Mouse (Mus musculus): ENCODE data around the gene Tmem174.
A peak's percentile ranks its signal among the peaks of the same experiment; 100 is the strongest.

Tmem174 gene

GRCm38 (mm10) chr13:98637145-98637544 is at the start of gene Tmem174:
Gene Tmem174, minus strand, starts transcription at chr13:98637410.
- no peak for DNase-seq (ENCODE audit: low spot score)

DNA sequence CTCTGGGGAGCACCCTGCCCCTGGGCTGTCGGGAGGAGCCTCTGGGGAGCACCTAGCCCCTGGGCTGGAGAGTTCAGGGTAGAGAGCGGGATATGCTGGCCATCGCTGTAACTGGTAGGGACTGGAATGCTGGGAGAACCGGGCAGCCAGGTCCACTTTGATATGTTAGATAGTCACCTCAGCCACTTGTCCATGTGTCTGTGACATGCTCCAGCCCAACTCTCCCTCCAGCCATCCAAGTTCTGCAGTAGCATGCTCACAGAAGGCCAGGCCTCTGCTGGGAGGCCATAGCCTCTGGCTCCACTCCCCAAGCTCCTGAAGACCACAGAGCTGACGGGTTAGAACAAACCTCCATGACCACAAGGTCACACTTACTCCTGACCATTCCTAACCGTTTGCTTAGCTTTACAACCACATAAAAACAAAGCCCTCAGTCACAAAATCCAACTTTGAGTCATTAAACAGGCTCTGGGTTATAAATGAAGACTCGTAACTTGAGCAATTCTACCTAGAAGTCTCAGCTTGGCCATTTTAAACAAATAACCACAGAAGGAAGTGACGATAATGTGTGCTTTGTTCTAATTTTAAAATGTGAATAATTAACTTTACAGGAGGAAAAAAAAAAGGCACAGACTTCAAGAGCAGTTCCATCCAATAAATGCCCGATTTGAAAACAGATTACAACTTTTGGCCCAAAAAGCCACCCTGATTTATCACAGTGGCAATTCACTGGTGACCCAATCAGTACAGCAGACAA is 47.1 kb upstream of the Tmem174 start:
- no peak for DNase-seq (ENCODE audit: low spot score)

DNA sequence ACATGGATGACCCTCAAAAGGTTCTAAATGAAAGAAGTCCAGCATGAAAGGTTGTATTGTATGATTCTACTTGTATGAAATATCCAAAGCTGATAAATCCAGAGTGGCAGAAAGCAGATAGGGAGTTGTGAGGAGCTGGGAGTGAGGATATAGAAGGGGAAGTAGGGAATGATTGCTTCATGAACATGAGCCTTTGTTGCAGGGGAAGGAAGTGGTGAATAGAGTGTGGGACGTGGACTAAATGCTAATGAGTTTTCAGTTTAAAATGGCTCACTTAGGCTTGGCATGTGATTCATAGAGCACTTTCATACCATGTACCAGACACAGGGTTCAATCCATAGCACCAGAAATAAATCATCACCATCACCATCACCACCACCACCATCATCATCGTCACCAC is 46.2 kb upstream of the Tmem174 start:
- DNase-seq (ENCODE audit: low spot score): no peak

- DNase-seq (ENCODE audit: low spot score): no peak
Observed at GRCm38 (mm10) chr13:98680470-98681060, 43.4 kb upstream of the Tmem174 start.

DNA sequence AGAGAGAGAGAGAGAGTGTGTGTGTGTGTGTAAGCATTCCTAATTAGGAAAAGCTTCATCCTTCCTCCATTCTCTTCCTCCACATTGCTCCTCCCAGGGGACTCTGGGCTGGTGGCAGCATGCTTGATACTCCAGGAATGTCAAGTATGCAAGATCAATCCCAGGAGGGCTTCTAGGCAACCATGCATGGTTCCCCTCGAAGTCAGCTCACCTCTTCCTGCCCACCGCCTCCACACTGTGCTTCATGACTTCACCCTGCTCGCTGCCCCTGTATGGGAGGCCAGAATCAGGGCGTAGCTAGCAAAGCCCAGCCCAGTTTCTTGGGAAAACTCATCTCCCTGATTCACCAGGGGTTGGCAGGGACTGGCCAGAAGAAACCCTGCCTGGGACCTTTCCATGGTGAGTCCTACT is 42.4 kb upstream of the Tmem174 start:
- no peak for DNase-seq (ENCODE audit: low spot score)

- DNase-seq (ENCODE audit: low spot score): no peak
Observed at GRCm38 (mm10) chr13:98679230-98679629, 42.0 kb upstream of the Tmem174 start.

DNA sequence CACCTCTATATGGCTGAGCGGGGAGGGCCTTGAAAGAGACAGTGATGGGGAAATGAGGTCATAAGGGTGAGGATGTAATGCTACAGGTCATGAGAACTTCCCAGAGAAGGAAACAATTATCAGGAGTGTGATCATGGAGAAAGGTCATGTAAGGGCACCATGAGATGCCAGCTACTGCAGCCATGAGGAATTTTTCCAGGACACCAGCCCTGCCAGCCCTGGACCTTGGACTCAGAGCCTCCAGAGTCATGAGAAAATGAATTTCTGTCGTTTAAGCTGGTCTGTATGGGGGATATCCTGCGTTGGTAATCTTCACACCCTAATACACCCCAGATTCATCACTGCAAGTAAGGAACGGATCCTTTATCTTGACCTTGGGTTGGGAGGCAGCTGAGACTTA is 36.7 kb upstream of the Tmem174 start:
- DNase-seq (ENCODE audit: low spot score): no peak

DNA sequence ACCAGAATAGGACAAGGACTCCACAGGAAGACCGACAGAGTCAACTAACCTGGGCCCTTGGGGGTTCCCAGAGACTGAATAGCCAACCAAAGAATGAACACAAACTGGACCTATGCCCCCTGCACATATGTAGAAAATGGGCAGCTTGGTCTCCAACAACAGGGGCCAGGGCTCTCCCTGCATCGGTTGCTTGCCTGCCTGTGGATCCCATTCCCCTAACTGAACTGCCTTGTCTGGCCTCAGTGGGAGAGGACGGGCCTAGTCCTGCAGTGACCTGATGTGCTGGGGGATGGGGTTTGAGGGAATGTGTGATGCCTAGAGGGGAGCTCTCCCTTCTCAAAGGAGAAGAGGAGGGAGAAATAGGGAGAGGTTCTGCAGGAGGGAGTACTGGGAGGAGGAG is 32.1 kb upstream of the Tmem174 start:
- DNase-seq (ENCODE audit: low spot score): no peak

DNA sequence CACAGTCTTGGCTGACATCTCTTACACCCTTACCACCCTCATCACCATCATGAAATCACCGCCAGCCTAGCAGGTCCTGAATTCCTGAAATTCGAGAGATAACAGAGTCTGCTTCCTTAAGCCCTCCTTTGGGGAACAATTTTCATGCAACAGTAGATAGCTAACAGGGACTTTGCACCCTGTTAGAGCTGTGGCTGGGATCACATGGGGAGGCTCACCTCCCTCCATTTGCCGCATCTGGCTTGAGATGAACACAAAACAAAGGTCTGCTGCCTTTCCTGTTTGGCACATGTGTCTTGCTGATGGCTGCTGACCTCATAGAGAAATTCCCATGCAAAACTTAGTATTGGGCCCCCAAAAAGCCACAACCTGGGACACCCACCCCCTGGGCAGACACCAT is 30.1 kb upstream of the Tmem174 start:
- no peak for DNase-seq (ENCODE audit: low spot score)

DNA sequence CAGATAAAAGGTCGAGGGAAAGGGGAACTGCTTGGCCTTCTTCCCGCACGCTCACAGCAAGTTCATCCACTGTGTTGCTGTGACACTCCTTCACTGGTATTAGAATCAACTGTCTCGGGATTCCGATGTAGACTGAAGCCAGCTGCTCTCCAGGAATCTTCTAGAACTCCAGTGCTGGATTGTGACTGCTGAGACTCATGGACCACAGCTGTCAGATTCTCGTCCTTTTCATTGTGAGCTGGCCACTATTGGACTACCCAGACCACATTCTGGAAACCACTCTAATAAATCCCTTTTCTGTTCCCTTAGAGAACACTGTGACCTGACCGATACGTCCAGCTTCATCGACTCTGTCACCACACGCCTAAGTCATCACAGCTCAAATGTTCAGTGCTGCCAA is 28.0 kb upstream of the Tmem174 start:
- DNase-seq (ENCODE audit: low spot score): no peak

GRCm38 (mm10) chr13:98662173-98662675 is 25.0 kb upstream of the Tmem174 start:
- DNase-seq (ENCODE audit: low spot score): no peak

DNA sequence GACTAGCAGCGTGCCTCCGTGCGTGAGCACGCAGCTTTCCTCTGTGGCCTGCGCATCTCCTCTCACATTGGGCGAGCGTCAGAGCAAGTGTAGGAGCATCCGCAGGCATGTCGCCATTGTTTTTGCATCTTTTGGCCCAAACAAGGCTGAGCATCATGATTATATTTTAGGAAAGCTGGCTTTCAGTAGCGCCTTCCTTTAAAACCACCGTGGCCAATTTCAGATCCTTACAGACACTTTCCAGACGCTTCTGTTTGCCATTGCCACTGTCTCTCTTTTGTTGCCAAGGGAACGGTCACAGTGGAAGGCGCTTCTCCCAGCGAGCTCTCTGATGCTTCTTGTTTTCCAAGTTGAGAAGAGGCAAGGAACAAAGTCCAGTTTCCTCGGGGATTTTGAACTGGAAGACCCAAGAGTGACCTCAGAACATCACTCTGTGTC is 18.8 kb upstream of the Tmem174 start:
- DNase-seq (ENCODE audit: low spot score): no peak

GRCm38 (mm10) chr13:98655346-98655745 is 18.1 kb upstream of the Tmem174 start:
- no peak for DNase-seq (ENCODE audit: low spot score)

DNA sequence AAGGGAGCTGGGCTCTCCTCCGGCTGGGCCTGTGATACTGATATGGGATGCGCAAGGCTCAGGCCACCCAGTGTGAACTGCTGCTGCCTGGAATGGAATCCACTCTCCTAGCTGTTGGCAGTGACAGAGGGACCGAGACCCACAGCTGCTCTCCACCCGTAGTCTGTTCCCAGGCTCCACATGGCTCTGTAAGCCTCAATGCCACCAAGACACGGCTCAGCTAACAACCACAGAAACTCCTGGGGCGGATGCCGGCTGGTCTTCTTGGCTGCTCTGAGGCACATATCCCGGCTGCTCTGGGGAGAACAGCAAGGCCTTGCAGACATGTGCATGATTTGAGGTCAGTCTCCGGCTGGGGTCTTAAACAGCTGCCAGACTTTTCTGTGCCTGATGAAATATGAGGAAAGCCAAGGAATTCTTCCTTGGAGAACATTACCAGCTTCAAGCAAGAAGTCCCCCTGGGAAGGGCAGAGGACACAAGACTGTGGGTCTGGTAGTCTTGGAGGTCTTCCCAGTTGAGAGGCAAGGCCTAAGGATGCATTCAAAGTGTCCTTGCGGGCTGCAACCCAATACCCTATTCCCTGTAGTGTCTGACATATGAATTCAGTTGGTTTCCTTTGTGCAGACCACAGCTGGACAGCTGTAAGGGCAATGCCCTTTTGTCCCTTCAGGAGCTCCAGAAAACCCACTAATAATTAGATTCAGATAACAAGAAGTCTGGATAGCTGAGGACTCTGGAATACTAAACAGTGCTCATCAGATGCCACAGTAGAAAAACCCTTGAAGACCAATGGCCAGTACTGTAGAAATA is 17.1 kb upstream of the Tmem174 start:
- no peak for DNase-seq (ENCODE audit: low spot score)

DNA sequence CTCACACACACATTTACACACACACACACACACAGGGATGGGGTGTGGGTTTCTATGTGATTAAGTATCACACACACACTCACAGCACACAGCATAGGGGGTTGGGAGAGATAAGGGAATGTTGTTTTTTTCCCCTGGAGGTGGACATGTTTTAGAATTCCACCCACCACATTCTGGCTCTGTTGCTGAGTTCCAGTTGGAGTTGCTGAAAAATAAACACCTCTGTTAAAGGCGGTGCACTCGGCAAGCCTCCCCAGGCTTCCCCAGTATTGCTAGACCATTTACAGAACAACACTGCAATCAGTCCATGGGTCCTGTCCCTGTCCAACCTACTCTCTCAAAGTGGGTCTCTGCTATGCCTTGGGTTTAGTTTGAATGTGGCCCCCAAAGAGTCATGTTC is 15.0 kb upstream of the Tmem174 start:
- DNase-seq (ENCODE audit: low spot score): no peak

DNA sequence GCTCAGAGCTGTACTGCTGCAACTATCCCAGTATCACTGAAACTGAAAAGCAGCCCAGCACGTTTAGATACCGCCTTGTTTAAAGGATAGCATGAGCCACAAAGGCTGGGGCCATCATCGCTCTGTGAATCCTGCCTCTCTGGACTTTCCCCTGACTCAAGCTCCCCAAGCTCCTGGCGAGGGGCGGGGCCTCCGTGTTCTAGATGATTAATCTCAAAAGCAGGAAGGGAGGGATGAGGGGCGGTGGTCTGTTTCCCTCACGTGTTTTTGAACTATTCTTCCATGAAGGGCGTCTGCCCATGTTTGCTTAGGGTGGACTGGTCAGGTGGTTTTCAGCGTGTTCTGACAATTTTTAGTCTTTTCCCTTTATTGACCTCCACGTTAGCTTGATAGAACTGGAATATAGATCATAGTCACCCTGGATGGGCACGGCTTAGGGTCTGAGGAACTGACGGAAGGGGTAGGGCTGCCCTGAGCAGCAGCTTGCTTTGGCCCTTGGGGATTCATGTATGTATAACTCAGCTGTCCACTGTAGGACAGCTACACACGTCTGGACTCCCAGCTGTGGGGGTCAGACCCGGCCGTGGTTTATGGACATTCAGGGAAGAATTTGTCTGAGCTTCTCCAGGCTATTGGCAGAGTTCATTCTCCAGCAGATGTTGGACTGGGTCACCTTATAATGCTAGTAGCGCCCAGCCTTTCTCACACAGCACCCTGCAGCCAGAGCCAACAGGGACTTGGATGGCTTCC is 14.2 kb upstream of the Tmem174 start:
- DNase-seq (ENCODE audit: low spot score): no peak

- no peak for DNase-seq (ENCODE audit: low spot score)
Observed at GRCm38 (mm10) chr13:98647775-98648568, 10.8 kb upstream of the Tmem174 start.

DNA sequence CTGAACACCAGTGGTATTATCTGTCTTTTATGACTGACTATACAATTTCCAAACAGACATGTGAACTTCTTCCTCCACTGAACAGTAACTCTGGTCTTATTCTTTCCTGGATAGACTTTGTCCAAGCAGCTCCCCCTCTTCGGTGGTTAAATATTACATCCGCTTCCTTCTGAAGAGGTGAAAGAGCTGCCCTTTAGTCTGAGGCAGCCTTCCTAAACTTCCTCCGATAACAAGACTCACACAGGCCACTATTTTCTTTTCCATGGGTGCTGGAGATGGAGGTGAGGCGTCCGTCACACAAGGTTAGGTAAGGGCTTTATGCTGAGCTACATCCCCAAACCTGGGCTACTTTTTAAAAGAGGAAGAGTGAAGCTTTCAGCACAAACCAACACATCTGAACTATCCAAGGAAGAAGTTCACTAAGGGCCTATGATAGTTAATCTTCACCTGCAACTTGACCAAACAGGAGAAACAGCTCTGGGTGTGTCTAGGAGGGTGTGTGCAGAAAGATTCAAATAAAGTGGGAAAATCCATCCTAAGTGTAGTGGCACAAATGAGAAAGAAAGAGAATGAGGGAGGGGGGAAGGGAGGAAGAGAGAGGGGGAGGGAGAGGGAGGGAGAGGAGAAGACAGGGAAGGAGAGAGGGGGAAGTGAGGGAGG is 1.4 kb upstream of the Tmem174 start:
- DNase-seq (ENCODE audit: low spot score): no peak

DNA sequence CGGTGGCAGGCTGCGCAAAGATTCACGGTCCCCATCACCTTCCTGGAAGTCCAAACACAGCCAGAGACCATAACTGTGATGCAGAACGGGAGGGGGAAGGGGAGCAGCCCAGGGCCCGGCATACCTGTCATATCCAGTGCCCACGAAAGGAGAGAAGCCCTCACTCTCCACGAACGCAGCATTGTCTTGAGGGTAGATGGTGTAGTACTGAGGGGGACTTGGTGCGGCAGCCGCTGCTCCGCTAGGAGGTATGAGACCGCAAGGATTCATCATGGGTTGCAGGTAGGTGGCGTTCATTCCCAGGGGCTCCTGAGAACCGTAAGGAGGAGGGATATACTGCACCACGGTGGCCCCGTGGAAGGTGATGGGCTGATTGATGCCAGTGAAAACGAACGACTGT is 639 bp downstream of the Tmem174 start:
- no peak for DNase-seq (ENCODE audit: low spot score)

GRCm38 (mm10) chr13:98633641-98634484 is 3.3 kb downstream of the Tmem174 start:
- DNase-seq (ENCODE audit: low spot score): peak; percentile 35
